Mouse (Mus musculus): Measurements from ENCODE around the gene Sdcbp2. TPM values are rescaled to one million over a fixed set of nuclear protein-coding genes. Genes with fewer than 3 reads are reported as not detected.

Gene Sdcbp2
- polyA plus RNA-seq, 1 experiment from 2014 or later, result 1.1 TPM

- Histone ChIP-seq H3K4me3 (peak overlapping the region; percentile 98), H3K9me3 (no peaks in the 10 kb centered on the region), H3K4me1 (peaks cover 41% of the 10 kb centered on the region), H3K36me3 (peaks cover 44% of the 10 kb centered on the region), H3K27me3 (ENCODE audit: insufficient read depth, poor library complexity, severe bottlenecking) (no peaks in the 10 kb centered on the region), H3K27ac (peak overlapping the region; percentile 99)
- DNase-seq (ENCODE audit: low spot score), result peak; percentile 84
- 1% methylated on average over 21 of the region's 21 CpGs for WGBS
These were observed 29.1 kb upstream of the Sdcbp2 start for GRCm38 (mm10) chr2:151543063-151543895.

- no peaks in the 10 kb centered on the region for H3K27me3 ChIP-seq (ENCODE audit: insufficient read depth, poor library complexity, severe bottlenecking)
- H3K27ac ChIP-seq, result peak overlapping the region; percentile 36; the same call in 1 of the 2 replicates
- peaks cover 56% of the 10 kb centered on the region for H3K36me3 ChIP-seq
- peak overlapping the region; percentile 98 for H3K4me3 ChIP-seq
- H3K9me3 ChIP-seq, result no peaks in the 10 kb centered on the region
- WGBS, result 41% methylated on average over 6 of the region's 6 CpGs
- DNase-seq (ENCODE audit: low spot score), result no peak
- peaks cover 55% of the 10 kb centered on the region for H3K4me1 ChIP-seq
These were observed 27.7 kb upstream of the Sdcbp2 start for GRCm38 (mm10) chr2:151544673-151545072.

GRCm38 (mm10) chr2:151546571-151546970, 25.9 kb upstream of the Sdcbp2 start:
- Histone ChIP-seq H3K36me3 (peaks cover 75% of the 10 kb centered on the region), H3K4me3 (no peak overlapping the region), H3K4me1 (peaks cover 66% of the 10 kb centered on the region), H3K9me3 (no peaks in the 10 kb centered on the region), H3K27ac (no peak overlapping the region), H3K27me3 (ENCODE audit: insufficient read depth, poor library complexity, severe bottlenecking) (no peaks in the 10 kb centered on the region)
- WGBS, result 85% methylated on average over 4 of the region's 4 CpGs
- DNase-seq (ENCODE audit: low spot score), result no peak

GRCm38 (mm10) chr2:151549615-151550121, 22.8 kb upstream of the Sdcbp2 start:
- no peak for DNase-seq (ENCODE audit: low spot score)
- Histone ChIP-seq H3K4me1 (peaks cover 54% of the 10 kb centered on the region), H3K27me3 (ENCODE audit: insufficient read depth, poor library complexity, severe bottlenecking) (no peaks in the 10 kb centered on the region), H3K36me3 (peaks cover 92% of the 10 kb centered on the region), H3K9me3 (no peaks in the 10 kb centered on the region), H3K4me3 (no peak overlapping the region), H3K27ac (peak overlapping the region; percentile 56; the same call in 1 of the 2 replicates)
- 78% methylated on average over 3 of the region's 3 CpGs for WGBS

- Histone ChIP-seq H3K27ac (no peak overlapping the region), H3K9me3 (no peaks in the 10 kb centered on the region), H3K4me3 (no peak overlapping the region), H3K4me1 (no peaks in the 10 kb centered on the region), H3K36me3 (peaks cover 59% of the 10 kb centered on the region), H3K27me3 (ENCODE audit: insufficient read depth, poor library complexity, severe bottlenecking) (no peaks in the 10 kb centered on the region)
- 88% methylated on average over 7 of the region's 7 CpGs for WGBS
- no peak for DNase-seq (ENCODE audit: low spot score)
These were observed 9.2 kb upstream of the Sdcbp2 start for GRCm38 (mm10) chr2:151562930-151563921.

GRCm38 (mm10) chr2:151564006-151564405, 8.4 kb upstream of the Sdcbp2 start:
- H3K4me1 ChIP-seq, result no peaks in the 10 kb centered on the region
- H3K27me3 ChIP-seq (ENCODE audit: insufficient read depth, poor library complexity, severe bottlenecking), result no peaks in the 10 kb centered on the region
- 79% methylated on average over 1 of the region's 1 CpGs for WGBS
- DNase-seq (ENCODE audit: low spot score), result no peak
- H3K36me3 ChIP-seq, result peaks cover 51% of the 10 kb centered on the region
- no peak overlapping the region for H3K4me3 ChIP-seq
- H3K9me3 ChIP-seq, result no peaks in the 10 kb centered on the region
- no peak overlapping the region for H3K27ac ChIP-seq

- Histone ChIP-seq H3K36me3 (peaks cover 41% of the 10 kb centered on the region), H3K9me3 (no peaks in the 10 kb centered on the region), H3K27ac (no peak overlapping the region), H3K27me3 (ENCODE audit: insufficient read depth, poor library complexity, severe bottlenecking) (no peaks in the 10 kb centered on the region), H3K4me1 (no peaks in the 10 kb centered on the region), H3K4me3 (no peak overlapping the region)
- no peak for DNase-seq (ENCODE audit: low spot score)
- WGBS, result 62% methylated on average over 3 of the region's 3 CpGs
These were observed 7.4 kb upstream of the Sdcbp2 start for GRCm38 (mm10) chr2:151564986-151565385.

GRCm38 (mm10) chr2:151566856-151567255, 5.6 kb upstream of the Sdcbp2 start:
- WGBS, result 79% methylated on average over 6 of the region's 6 CpGs
- H3K9me3 ChIP-seq, result no peaks in the 10 kb centered on the region
- H3K4me3 ChIP-seq, result no peak overlapping the region
- DNase-seq (ENCODE audit: low spot score), result no peak
- no peak overlapping the region for H3K27ac ChIP-seq
- H3K4me1 ChIP-seq, result no peaks in the 10 kb centered on the region
- H3K36me3 ChIP-seq, result peaks cover 24% of the 10 kb centered on the region
- no peaks in the 10 kb centered on the region for H3K27me3 ChIP-seq (ENCODE audit: insufficient read depth, poor library complexity, severe bottlenecking)

GRCm38 (mm10) chr2:151569452-151569851, 3.0 kb upstream of the Sdcbp2 start:
- H3K4me1 ChIP-seq, result no peaks in the 10 kb centered on the region
- 68% methylated on average over 2 of the region's 2 CpGs for WGBS

GRCm38 (mm10) chr2:151573667-151574066, 1.2 kb downstream of the Sdcbp2 start:
- DNase-seq (ENCODE audit: low spot score), result no peak
- peaks cover 14% of the 10 kb centered on the region for H3K4me1 ChIP-seq
- H3K27ac ChIP-seq, result no peak overlapping the region
- WGBS, result 79% methylated on average over 3 of the region's 3 CpGs
- H3K4me3 ChIP-seq, result no peak overlapping the region
- 0 out of 2 replicates have a peak, but pooled peaks cover 4% of the 10 kb centered on the region for H3K27me3 ChIP-seq (ENCODE audit: insufficient read depth, poor library complexity, severe bottlenecking)
- H3K36me3 ChIP-seq, result no peaks in the 10 kb centered on the region
- no peaks in the 10 kb centered on the region for H3K9me3 ChIP-seq

More at GRCm38 (mm10) chr2:151569452-151569851, 3.0 kb upstream of the Sdcbp2 start:
- Histone ChIP-seq H3K9me3 (no peaks in the 10 kb centered on the region), H3K27ac (no peak overlapping the region), H3K4me3 (no peak overlapping the region), H3K27me3 (ENCODE audit: insufficient read depth, poor library complexity, severe bottlenecking) (no peaks in the 10 kb centered on the region), H3K36me3 (peaks cover 4% of the 10 kb centered on the region; the same call in 1 of the 2 replicates)
- no peak for DNase-seq (ENCODE audit: low spot score)

GRCm38 (mm10) chr2:151574607-151575006, 2.2 kb downstream of the Sdcbp2 start:
- Histone ChIP-seq H3K4me3 (no peak overlapping the region), H3K27ac (no peak overlapping the region), H3K27me3 (ENCODE audit: insufficient read depth, poor library complexity, severe bottlenecking) (0 out of 2 replicates have a peak, but pooled peaks cover 7% of the 10 kb centered on the region), H3K4me1 (peaks cover 14% of the 10 kb centered on the region), H3K36me3 (no peaks in the 10 kb centered on the region), H3K9me3 (no peaks in the 10 kb centered on the region)
- no peak for DNase-seq (ENCODE audit: low spot score)
- WGBS, result 59% methylated on average over 5 of the region's 5 CpGs

GRCm38 (mm10) chr2:151575119-151575698, 2.8 kb downstream of the Sdcbp2 start:
- Histone ChIP-seq H3K9me3 (no peaks in the 10 kb centered on the region), H3K4me1 (peaks cover 14% of the 10 kb centered on the region), H3K27me3 (ENCODE audit: insufficient read depth, poor library complexity, severe bottlenecking) (0 out of 2 replicates have a peak, but pooled peaks cover 7% of the 10 kb centered on the region), H3K27ac (peak overlapping the region; percentile 82), H3K36me3 (no peaks in the 10 kb centered on the region), H3K4me3 (peak overlapping the region; percentile 53)
- DNase-seq (ENCODE audit: low spot score), result no peak
- 31% methylated on average over 7 of the region's 7 CpGs for WGBS
